Mouse (Mus musculus) myocyte (in vitro differentiated cells): Measurements from ENCODE around the gene Slc46a1.

Experiments
- CEBPB ChIP-seq: IDR thresholded peaks from 2 replicates; pipeline ENCODE4 v1.6.1; 2011; ENCODE audit warnings: mild to moderate bottlenecking, moderate library complexity; ENCODE audit not compliant: poor library complexity, insufficient read depth, severe bottlenecking
- MAX ChIP-seq: IDR thresholded peaks from one replicate; pipeline ENCODE4 v1.6.1; 2011; ENCODE audit warnings: low read depth, mild to moderate bottlenecking, control low read depth
- POLR2A ChIP-seq: IDR thresholded peaks from one replicate; pipeline ENCODE4 v1.6.1; 2011; ENCODE audit warnings: low read depth, mild to moderate bottlenecking, control low read depth, moderate library complexity; ENCODE audit not compliant: insufficient read length
- POLR2AphosphoS2 ChIP-seq: IDR thresholded peaks from one replicate; pipeline ENCODE4 v1.6.1; 2011; ENCODE audit warnings: low read depth, control low read depth; ENCODE audit not compliant: insufficient read length

- no peak for TF ChIP-seq CEBPB
- no peak for TF ChIP-seq POLR2A
- no peak for TF ChIP-seq MAX
- no peak for TF ChIP-seq POLR2AphosphoS2
Observed at GRCm38 (mm10) chr11:78455308-78455707, 10.2 kb upstream of the Slc46a1 start.
